Mouse (Mus musculus): ENCODE results near the gene Clip2. TPM values are rescaled to one million over a fixed set of nuclear protein-coding genes. Genes with fewer than 3 reads are reported as not detected.

The Clip2 gene
- polyA plus RNA-seq, 1 experiment = 72.6 TPM

- peak in 1 of 2 experiments; percentile 78 for DNase-seq (ENCODE audit: extremely low spot score in 1 of 2, low spot score in 1 of 2)
These were observed 21.4 kb downstream of the Clip2 start for GRCm38 (mm10) chr5:134530830-134531229.

GRCm38 (mm10) chr5:134528488-134528887 is 23.7 kb downstream of the Clip2 start:
- DNase-seq (ENCODE audit: extremely low spot score in 1 of 2, low spot score in 1 of 2) = no peak

- no peak for DNase-seq (ENCODE audit: extremely low spot score in 1 of 2, low spot score in 1 of 2)
These were observed 26.1 kb downstream of the Clip2 start for GRCm38 (mm10) chr5:134525971-134526711.

- no peak for DNase-seq (ENCODE audit: extremely low spot score in 1 of 2, low spot score in 1 of 2)
These were observed 28.5 kb downstream of the Clip2 start for GRCm38 (mm10) chr5:134523728-134524127.

- no peak for DNase-seq (ENCODE audit: extremely low spot score in 1 of 2, low spot score in 1 of 2)
These were observed 29.7 kb downstream of the Clip2 start for GRCm38 (mm10) chr5:134522524-134522923.

GRCm38 (mm10) chr5:134521806-134522205 is 30.4 kb downstream of the Clip2 start:
- no peak for DNase-seq (ENCODE audit: extremely low spot score in 1 of 2, low spot score in 1 of 2)

- peak in 1 of 2 experiments; percentile 38 for DNase-seq (ENCODE audit: extremely low spot score in 1 of 2, low spot score in 1 of 2)
These were observed 31.1 kb downstream of the Clip2 start for GRCm38 (mm10) chr5:134521131-134521530.

GRCm38 (mm10) chr5:134520120-134520519 is 32.1 kb downstream of the Clip2 start:
- DNase-seq (ENCODE audit: extremely low spot score in 1 of 2, low spot score in 1 of 2) = no peak

GRCm38 (mm10) chr5:134519471-134519870 is 32.8 kb downstream of the Clip2 start:
- DNase-seq (ENCODE audit: extremely low spot score in 1 of 2, low spot score in 1 of 2) = no peak

- peak; percentile 77 to 82 for DNase-seq (ENCODE audit: extremely low spot score in 1 of 2, low spot score in 1 of 2)
These were observed 40.1 kb downstream of the Clip2 start for GRCm38 (mm10) chr5:134512086-134512485.

GRCm38 (mm10) chr5:134510266-134510665 is 42.0 kb downstream of the Clip2 start:
- DNase-seq (ENCODE audit: extremely low spot score in 1 of 2, low spot score in 1 of 2) = no peak

- no peak for DNase-seq (ENCODE audit: extremely low spot score in 1 of 2, low spot score in 1 of 2)
These were observed 43.3 kb downstream of the Clip2 start for GRCm38 (mm10) chr5:134508965-134509364.

- DNase-seq (ENCODE audit: extremely low spot score in 1 of 2, low spot score in 1 of 2) = no peak
These were observed 44.3 kb downstream of the Clip2 start for GRCm38 (mm10) chr5:134507859-134508399.

- peak; percentile 50 to 90 for DNase-seq (ENCODE audit: extremely low spot score in 1 of 2, low spot score in 1 of 2)
These were observed 44.9 kb downstream of the Clip2 start for GRCm38 (mm10) chr5:134507307-134507706.

GRCm38 (mm10) chr5:134505810-134506292 is 46.4 kb downstream of the Clip2 start:
- peak; percentile 45 to 47 for DNase-seq (ENCODE audit: extremely low spot score in 1 of 2, low spot score in 1 of 2)

- DNase-seq (ENCODE audit: extremely low spot score in 1 of 2, low spot score in 1 of 2) = no peak
These were observed 49.6 kb downstream of the Clip2 start for GRCm38 (mm10) chr5:134502591-134502990.

- no peak for DNase-seq (ENCODE audit: extremely low spot score in 1 of 2, low spot score in 1 of 2)
These were observed 50.8 kb downstream of the Clip2 start for GRCm38 (mm10) chr5:134501453-134501852.

GRCm38 (mm10) chr5:134500681-134501080 is 51.6 kb downstream of the Clip2 start:
- no peak for DNase-seq (ENCODE audit: extremely low spot score in 1 of 2, low spot score in 1 of 2)

- DNase-seq (ENCODE audit: extremely low spot score in 1 of 2, low spot score in 1 of 2) = peak in 1 of 2 experiments; percentile 81
These were observed 52.2 kb downstream of the Clip2 start for GRCm38 (mm10) chr5:134500062-134500461.

- no peak for DNase-seq (ENCODE audit: extremely low spot score in 1 of 2, low spot score in 1 of 2)
These were observed 55.2 kb downstream of the Clip2 start for GRCm38 (mm10) chr5:134497026-134497425.

- no peak for DNase-seq (ENCODE audit: extremely low spot score in 1 of 2, low spot score in 1 of 2)
These were observed 56.4 kb downstream of the Clip2 start for GRCm38 (mm10) chr5:134495796-134496195.

- DNase-seq (ENCODE audit: extremely low spot score in 1 of 2, low spot score in 1 of 2) = peak; percentile 77 to 97
These were observed 58.1 kb downstream of the Clip2 start for GRCm38 (mm10) chr5:134494142-134494541.

Data from frontal cortex, adult 2 months (tissue).